Mouse (Mus musculus) Patski (cell line): ENCODE results near the gene Chid1. TPM values are rescaled to one million over a fixed set of nuclear protein-coding genes. Genes with fewer than 3 reads are reported as not detected.

Experiments used
- ATAC-seq: fragments of 100-300 bp; one replicate; pipeline ENCODE4 v1.8.0; 2021
- CTCF ChIA-PET: fragments of 350-600 bp; sonication (Branson Sonifier 250); formaldehyde crosslinking; loops from one replicate; lab custom pipeline; 2022; ENCODE audit warnings: inconsistent platforms; lab: Charles Lee
- POLR2A ChIA-PET: fragments of 350-600 bp; sonication (Branson Sonifier 250); formaldehyde crosslinking; loops from one replicate; lab custom pipeline; 2022; ENCODE audit warnings: antibody characterized with exemption, inconsistent platforms; lab: Charles Lee
- DNase-seq: peaks from one replicate; pipeline ENCODE4 v3.0.0-alpha.2; 2011; ENCODE audit warnings: low read depth, low spot score
- H3K27me3 ChIP-seq: fragments of 371-371 bp; one replicate; pipeline ENCODE4 v1.5.1; 2021
- CTCF ChIP-seq: fragments of 100-300 bp; IDR thresholded peaks from one replicate; pipeline ENCODE4 v1.5.1; 2021
- in situ Hi-C: fragments of 300-500 bp; cut with MboI; formaldehyde crosslinking; loops from 3 replicates; pipeline ENCODE4 v1.11.1; 2018; ENCODE audit warnings: low pct_unique_long_range_greater_than_20kb, mixed read lengths
- polyA plus RNA-seq: library from polyadenylated mRNA; unstranded; gene quantifications from one replicate; pipeline ENCODE4 v1.2.3, GENCODE M21; 2021

The Chid1 gene
- polyA plus RNA-seq, 1 experiment from 2014 or later, result 41.6 TPM

DNA sequence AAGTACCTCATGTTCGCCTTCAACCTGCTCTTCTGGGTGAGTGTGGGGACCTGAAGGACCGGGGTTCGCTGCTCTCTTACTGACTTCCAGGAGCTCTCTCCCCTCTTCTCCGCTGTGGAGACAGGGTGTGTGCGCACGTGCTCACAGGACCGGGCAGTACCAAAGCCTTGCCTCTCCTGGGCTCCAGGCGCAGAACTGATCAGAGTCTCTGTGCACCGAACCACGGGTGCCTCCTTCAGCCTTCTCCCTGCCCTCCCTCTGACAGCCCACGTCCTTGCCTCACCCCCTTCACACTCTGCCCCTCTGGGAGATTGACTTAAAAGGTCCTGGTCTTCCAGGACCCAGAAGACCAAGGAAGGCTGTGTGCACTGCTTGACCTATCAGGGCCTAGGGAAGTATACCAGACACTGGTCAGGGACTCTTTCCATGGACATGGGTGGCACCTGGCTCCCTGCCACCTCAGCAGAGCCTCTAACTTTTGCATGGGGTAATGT is 57.1 kb downstream of the Chid1 start:
- ChIA-PET CTCF (interaction anchor here (1.1 to 1.9 kb wide), 2 partner anchors 42 to 88 kb away, joined by 3 to 6 read pairs; no protein-coding TSS in a partner anchor), POLR2A (interaction anchor here (1.1 to 7.0 kb wide), 2 partner anchors 14 to 43 kb away, joined by 3 to 64 read pairs; partner anchors contain the start of gene Cd151)
- DNase-seq, result no peak
- TF ChIP-seq CTCF, result no peak
- in situ Hi-C loops, result loop anchor here (5.0 kb wide), 1 partner anchor 40 kb away; no protein-coding TSS in a partner anchor
- H3K27me3 ChIP-seq, result no peaks in the 10 kb centered on the region
- no peak for ATAC-seq

DNA sequence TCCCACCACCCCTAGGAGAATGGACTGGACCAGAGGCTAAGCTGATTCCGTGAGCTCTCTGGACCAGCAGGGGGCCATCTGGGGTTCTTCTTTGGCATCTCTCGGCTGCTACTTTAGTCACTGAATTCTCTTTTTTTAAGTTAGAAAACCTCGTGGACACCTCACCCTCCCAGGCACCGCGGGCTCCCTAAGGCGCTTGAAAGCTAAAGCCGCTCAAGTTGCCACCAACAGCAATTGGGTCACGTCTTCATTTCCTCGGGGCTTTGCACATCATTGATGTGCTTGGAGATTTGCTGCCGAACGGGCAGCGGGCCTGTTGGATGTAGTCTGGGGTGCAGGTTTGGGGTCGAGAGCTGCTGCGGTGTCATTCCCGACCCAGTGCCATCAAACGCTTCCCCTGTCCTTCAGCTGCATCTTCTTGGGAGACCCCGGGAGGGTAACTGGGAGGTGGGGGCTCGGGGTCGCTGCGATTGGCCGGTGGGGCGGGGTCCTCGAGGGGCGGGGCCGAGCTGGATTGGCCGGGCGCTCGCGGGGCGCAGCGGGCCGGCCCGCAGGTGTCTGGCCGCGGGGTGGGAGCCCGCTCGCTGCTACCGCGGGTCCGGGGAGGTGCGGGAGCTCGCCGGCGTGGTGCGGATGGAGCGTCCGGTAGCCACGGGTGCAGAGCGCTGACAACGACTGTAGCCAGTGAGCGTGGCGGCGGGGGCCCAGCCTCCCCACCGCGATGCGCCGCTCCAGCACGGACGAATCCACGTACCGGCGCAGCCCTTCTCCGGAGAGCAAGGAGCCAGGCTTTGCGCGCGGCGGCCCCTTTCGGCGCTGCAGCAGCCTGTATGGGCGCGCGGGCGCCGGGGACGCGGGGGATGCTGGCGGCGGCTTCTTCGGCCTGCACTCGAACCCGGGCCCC is 57.9 kb downstream of the Chid1 start:
- in situ Hi-C loops, result loop anchor here (5.0 kb wide), 1 partner anchor 41 kb away; no protein-coding TSS in a partner anchor
- no peak for DNase-seq
- TF ChIP-seq CTCF, result no peak
- ChIA-PET POLR2A (interaction anchor here (1.4 to 7.0 kb wide), 2 partner anchors 12 to 13 kb away, joined by 3 to 64 read pairs; partner anchors contain the start of gene Cd151), CTCF (interaction anchor here (0.9 to 2.6 kb wide), 11 partner anchors 12 to 188 kb away, joined by 3 to 15 read pairs (median 3); no protein-coding TSS in a partner anchor)
- H3K27me3 ChIP-seq, result no peaks in the 10 kb centered on the region
- no peak for ATAC-seq

GRCm38 (mm10) chr7:141480842-141481497 is 58.7 kb downstream of the Chid1 start:
- TF ChIP-seq CTCF, result no peak
- no peaks in the 10 kb centered on the region for H3K27me3 ChIP-seq
- ATAC-seq (peak; percentile 45), DNase-seq (no peak)
- in situ Hi-C loops, result loop anchor here (5.0 kb wide), 1 partner anchor 41 kb away; no protein-coding TSS in a partner anchor
- CTCF ChIA-PET, result interaction anchor here (0.9 to 2.6 kb wide), 12 partner anchors 10 to 188 kb away, joined by 3 to 15 read pairs (median 3); no protein-coding TSS in a partner anchor
- POLR2A ChIA-PET, result interaction anchor here (0.9 to 7.0 kb wide), 4 partner anchors 12 to 44 kb away, joined by 3 to 64 read pairs (median 4); partner anchors contain the start of gene Cd151

DNA sequence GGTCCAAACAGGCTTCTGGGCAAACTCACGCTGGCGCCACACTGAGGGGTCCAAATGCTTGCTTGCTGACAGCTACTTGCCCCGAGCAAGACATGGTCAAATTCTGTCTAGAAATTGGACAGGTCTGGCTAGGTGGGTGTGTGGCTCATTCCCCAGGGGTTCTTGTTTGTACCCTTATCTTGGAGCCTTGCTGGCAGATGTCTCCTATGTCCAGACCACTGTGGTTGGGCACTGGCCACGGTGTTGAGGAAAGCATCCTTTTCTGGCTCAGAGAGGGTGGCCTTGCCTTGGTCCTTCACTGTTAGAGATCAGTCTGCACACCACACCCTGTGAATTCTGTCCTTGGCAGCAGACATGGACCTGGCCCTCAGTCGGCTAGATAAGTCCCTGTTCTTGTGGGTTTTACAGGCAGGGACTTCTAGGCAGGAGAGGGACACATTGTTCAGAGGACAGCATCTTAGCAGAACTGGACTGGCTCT is 61.3 kb downstream of the Chid1 start:
- ChIA-PET CTCF (interaction anchor here (1.1 to 3.1 kb wide), 4 partner anchors 10 to 46 kb away, joined by 3 to 16 read pairs (median 10); partner anchors contain the start of gene Cd151), POLR2A (interaction anchor here (7.0 kb wide), 1 partner anchor 10 kb away, joined by 64 read pairs; the partner anchor contains the start of gene Cd151)
- no peaks in the 10 kb centered on the region for H3K27me3 ChIP-seq
- DNase-seq, result no peak
- no peak for TF ChIP-seq CTCF
- in situ Hi-C loops, result loop anchor here (5.0 kb wide), 1 partner anchor 99 kb away; no protein-coding TSS in a partner anchor
- no peak for ATAC-seq

DNA sequence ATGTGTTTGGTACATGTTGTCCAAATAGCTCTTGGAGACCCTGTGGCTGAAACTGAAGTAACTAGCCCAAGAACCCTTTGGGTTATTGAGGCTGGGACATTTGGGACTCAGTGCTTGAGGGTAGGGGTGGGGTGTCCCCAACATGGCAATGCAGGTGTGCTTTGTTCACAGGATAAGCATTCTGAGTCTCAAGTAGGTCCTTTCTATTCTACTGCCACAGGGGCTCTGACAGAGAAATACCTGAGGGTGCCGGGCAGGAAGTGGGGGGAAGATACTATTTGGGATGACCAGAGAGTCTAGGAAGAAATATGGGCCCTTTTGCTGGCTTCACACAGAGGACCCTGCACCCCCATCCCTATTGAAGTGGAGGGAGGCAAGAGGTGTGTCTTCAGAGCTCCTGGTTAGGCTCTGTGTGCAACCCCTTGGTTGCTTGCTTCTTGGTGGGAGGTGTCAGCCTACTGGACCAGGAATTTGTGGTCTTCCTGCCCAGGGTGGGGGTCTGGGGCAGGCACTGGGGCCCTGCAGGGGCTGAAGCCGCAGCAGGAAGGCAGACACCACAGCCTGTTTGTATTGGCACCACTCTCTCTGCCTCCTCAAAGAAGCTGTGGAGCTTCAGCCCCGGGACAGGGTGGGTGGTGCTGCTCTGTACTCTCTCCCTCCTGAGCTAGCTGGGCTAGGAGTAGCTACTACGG is 61.9 kb downstream of the Chid1 start:
- no peak for DNase-seq
- ATAC-seq, result peak; percentile 21
- no peaks in the 10 kb centered on the region for H3K27me3 ChIP-seq
- in situ Hi-C loops, result loop anchor here (5.0 kb wide), 1 partner anchor 100 kb away; no protein-coding TSS in a partner anchor
- POLR2A ChIA-PET, result interaction anchor here (0.9 to 7.0 kb wide), 3 partner anchors 9 to 35 kb away, joined by 3 to 64 read pairs (median 4); partner anchors contain the start of gene Cd151
- CTCF ChIA-PET, result interaction anchor here (0.6 to 3.1 kb wide), 8 partner anchors 10 to 193 kb away, joined by 3 to 16 read pairs (median 3); partner anchors contain the start of gene Cd151
- TF ChIP-seq CTCF, result no peak

- CTCF ChIA-PET, result interaction anchor here (0.6 to 3.1 kb wide), 8 partner anchors 9 to 194 kb away, joined by 3 to 16 read pairs (median 3); partner anchors contain the start of gene Cd151
- ATAC-seq (peak; percentile 1), DNase-seq (no peak)
- in situ Hi-C loops, result loop anchor here (5.0 kb wide), 1 partner anchor 100 kb away; no protein-coding TSS in a partner anchor
- POLR2A ChIA-PET, result interaction anchor here (0.8 to 7.0 kb wide), 6 partner anchors 8 to 48 kb away, joined by 3 to 64 read pairs (median 3); partner anchors contain the start of gene Cd151
- no peaks in the 10 kb centered on the region for H3K27me3 ChIP-seq
- no peak for TF ChIP-seq CTCF
Observed at GRCm38 (mm10) chr7:141476981-141477370, 62.7 kb downstream of the Chid1 start.

DNA sequence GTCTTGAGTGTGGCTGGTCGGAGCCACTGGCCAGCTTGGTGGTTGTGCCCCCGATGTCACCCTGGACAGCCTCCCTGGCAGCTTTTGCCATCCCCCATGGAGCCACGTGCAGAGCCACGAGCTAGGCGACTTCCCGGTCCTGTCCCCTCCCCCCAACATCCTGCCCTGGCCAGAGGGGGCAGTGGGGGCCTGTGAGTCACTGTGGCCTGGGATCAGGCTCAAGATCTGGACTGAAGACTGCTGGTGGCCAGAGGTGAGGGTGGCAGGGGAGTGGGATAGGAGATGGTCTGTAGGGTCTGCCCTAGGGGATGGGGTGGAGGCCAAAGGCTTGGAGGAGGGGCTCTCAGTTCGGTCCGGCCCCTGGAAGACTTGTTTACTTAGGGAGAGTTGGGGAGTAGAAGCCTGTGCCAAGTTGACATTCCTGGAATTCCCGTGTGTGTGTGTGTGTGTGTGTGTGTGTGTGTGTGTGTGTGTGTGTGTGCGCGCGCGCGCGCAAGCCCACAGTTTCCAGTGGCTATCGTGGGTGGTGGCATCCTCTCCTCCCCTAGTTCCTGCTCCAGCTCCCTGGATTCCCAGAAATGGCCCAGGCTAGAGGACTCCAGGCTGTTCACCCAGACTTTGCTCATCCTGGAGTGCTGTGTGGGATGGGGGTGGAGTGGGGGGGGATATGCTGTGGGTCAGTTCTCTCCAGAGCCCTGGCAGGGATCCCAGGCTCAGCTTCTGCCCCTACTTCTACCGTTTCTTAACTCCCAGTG is 63.3 kb downstream of the Chid1 start:
- CTCF ChIA-PET, result interaction anchor here (0.9 to 3.1 kb wide), 6 partner anchors 9 to 65 kb away, joined by 3 to 16 read pairs (median 4); partner anchors contain the start of genes Cd151 and Cracr2b
- POLR2A ChIA-PET, result interaction anchor here (0.7 to 7.0 kb wide), 9 partner anchors 8 to 62 kb away, joined by 3 to 64 read pairs (median 3); partner anchors contain the start of gene Cd151
- in situ Hi-C loops, result loop anchor here (5.0 kb wide), 1 partner anchor 101 kb away; no protein-coding TSS in a partner anchor
- DNase-seq (no peak), ATAC-seq (peak; percentile 25)
- no peak for TF ChIP-seq CTCF
- H3K27me3 ChIP-seq, result no peaks in the 10 kb centered on the region

DNA sequence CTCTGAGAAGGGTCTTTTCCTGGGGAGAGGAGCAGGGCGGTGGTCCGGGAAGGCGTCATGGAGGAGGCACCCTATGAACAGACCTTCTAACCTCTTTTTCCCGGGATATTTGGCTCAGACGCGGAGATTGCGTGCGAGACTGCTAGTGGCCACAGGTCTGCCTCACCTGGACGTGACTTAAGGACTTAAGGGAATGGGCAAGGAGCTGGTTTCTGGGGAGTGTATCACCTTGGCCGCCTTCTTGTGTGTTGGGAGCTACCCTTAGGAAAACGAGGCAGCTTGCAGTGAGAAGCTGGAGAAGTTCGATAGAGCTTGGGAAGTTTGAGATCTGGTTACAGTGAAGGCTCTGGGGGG is 63.9 kb downstream of the Chid1 start:
- POLR2A ChIA-PET, result interaction anchor here (0.7 to 7.0 kb wide), 6 partner anchors 7 to 61 kb away, joined by 3 to 64 read pairs (median 4); partner anchors contain the start of gene Cd151
- CTCF ChIA-PET, result interaction anchor here (0.9 to 3.1 kb wide), 3 partner anchors 15 to 64 kb away, joined by 3 to 16 read pairs (median 3); partner anchors contain the start of gene Cracr2b
- no peak for TF ChIP-seq CTCF
- in situ Hi-C loops, result loop anchor here (5.0 kb wide), 1 partner anchor 102 kb away; no protein-coding TSS in a partner anchor
- H3K27me3 ChIP-seq, result no peaks in the 10 kb centered on the region
- ATAC-seq (no peak), DNase-seq (no peak)
